In the genomic region with DNA sequence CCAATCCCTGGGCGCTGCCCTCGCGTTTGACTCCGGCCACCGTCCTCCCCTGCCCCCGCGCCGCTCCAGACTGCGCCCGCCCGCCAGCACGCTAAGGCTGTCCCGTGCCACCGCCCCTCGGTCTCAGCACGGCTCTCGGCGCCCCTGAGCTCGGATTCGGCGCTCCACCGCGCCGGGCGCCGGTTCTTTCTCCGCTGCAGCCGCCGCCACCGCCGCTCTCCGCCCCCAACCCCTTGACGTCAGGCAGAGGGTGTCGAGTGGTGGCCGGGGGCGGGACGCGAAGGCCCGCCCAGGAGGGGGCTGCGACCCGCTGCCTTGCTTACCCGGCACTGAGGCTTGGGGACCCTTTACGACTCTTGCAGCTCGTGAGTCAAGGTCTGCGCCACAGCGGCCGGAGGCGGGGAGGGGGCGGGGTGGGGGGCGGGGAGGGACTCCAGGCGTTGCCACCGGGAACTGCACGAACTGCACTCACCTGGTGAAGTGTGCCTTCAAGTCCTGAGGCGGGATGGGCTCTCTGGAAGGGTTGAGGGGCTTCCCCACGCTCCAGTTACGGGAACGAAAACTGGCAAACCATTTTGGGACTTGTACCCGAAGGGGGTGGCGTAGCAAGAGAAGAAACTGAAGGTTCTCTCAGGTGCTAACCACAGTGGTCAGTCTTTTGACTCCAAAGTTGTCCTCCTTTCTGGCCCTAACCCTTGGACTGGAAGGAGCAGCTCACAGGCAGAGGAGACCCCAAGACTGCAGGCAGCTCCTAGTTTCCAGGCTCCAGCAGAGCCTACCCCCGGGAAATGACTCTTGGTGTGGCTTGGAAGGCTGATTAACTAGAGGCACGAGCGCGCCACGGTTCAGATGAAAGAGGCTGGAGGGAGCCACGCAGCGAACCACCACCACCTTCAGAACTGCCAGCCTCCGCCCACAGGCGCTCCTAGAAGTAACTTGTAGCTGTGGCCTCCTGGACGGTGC, we compare ENCODE assay signal across 8 mouse cellular contexts. TPM values are rescaled to one million over a fixed set of nuclear protein-coding genes. Genes with fewer than 3 reads are reported as not detected.
DNase-seq lines count a peak whose midpoint lies in the region; ATAC-seq and TF ChIP-seq lines count a peak whose summit lies in the region.

Gene Sema4c (minus strand): TSS at position 319 of the 963 bp plus-strand sequence.

- H3K9me3 ChIP-seq in heart, embryonic 16.5 days (replicated peaks; ENCODE audit: control insufficient read depth, low read length): no peaks in the 10 kb centered on the region
- H3K9me3 ChIP-seq in liver, postnatal 0 days (ENCODE audit: low read length): no peaks in the 10 kb centered on the region

- TF ChIP-seq CTCF in embryonic fibroblast, embryonic 13.5 days (IDR thresholded peaks at IDR 0.05; ENCODE audit: borderline replicate concordance, insufficient read depth, low read length): no peak
- TF ChIP-seq CTCF in liver, postnatal 0 days (IDR thresholded peaks at IDR 0.05; ENCODE audit: low read depth): no peak
- TF ChIP-seq CTCF in olfactory bulb, adult 2 months (IDR thresholded peaks at IDR 0.05; ENCODE audit: insufficient read depth, low read depth, low read length): no peak

- TF ChIP-seq POLR2A in embryonic fibroblast, embryonic 13.5 days (IDR thresholded peaks at IDR 0.05; ENCODE audit: low read depth, low read length): peak; percentile 61
- TF ChIP-seq POLR2A in olfactory bulb, adult 2 months (IDR thresholded peaks at IDR 0.05; ENCODE audit: insufficient read depth, low read depth, low read length): peak; percentile 61; the same call in 1 of the 2 replicates

- peak; percentile 59 for ATAC-seq in CD4-positive, CD25-positive, alpha-beta regulatory T cell, adult 4 months
- ATAC-seq in heart, embryonic 16.5 days (replicated peaks; ENCODE audit: extremely low read depth, insufficient read depth, low FRiP score): peak; percentile 45
- peak; percentile 5 for ATAC-seq in liver, postnatal 0 days

- no peaks in the 10 kb centered on the region for H3K27me3 ChIP-seq in heart, embryonic 16.5 days (ENCODE audit: control insufficient read depth, insufficient read depth, low read length)
- H3K27me3 ChIP-seq in liver, postnatal 0 days (ENCODE audit: insufficient read depth, low read length): peaks cover 37% of the 10 kb centered on the region

- peak within 1 kb of the TSS; percentile 98 for H3K9ac ChIP-seq in heart, embryonic 16.5 days (ENCODE audit: low read length)
- H3K9ac ChIP-seq in liver, postnatal 0 days (replicated peaks): peak within 1 kb of the TSS; percentile 80

- peak; percentile 79 for DNase-seq in adrenal gland, postnatal 25 days
- peak; percentile 88 to 93 for DNase-seq in kidney, postnatal 4 days
- peak; percentile 68 for DNase-seq in liver, postnatal 0 days
- DNase-seq in thymus, postnatal 36 days: peak; percentile 69 to 78

- 1% methylated on average over 69 of the region's 69 CpGs for WGBS in heart, embryonic 16.5 days
- 2% methylated on average over 62 of the region's 69 CpGs for WGBS in liver, postnatal 0 days (ENCODE audit: insufficient replicate concordance)
- WGBS in olfactory bulb, adult 2 months: 4% methylated on average over 69 of the region's 69 CpGs

- peak within 1 kb of the TSS; percentile 73 for H3K4me2 ChIP-seq in heart, embryonic 16.5 days (ENCODE audit: low read depth, low read length)
- peak within 1 kb of the TSS; percentile 84 for H3K4me2 ChIP-seq in liver, postnatal 0 days (ENCODE audit: low read depth, low read length)

- peaks cover 3% of the 10 kb centered on the region for H3K4me1 ChIP-seq in embryonic fibroblast, embryonic 13.5 days (ENCODE audit: control insufficient read depth, insufficient read depth, low read length)
- peaks cover 43% of the 10 kb centered on the region for H3K4me1 ChIP-seq in heart, embryonic 16.5 days (ENCODE audit: control insufficient read depth, insufficient read depth, low read length)
- H3K4me1 ChIP-seq in liver, postnatal 0 days (ENCODE audit: insufficient read depth): peaks cover 25% of the 10 kb centered on the region
- H3K4me1 ChIP-seq in olfactory bulb, adult 2 months (ENCODE audit: control insufficient read depth, insufficient read depth, low read length): peaks cover 24% of the 10 kb centered on the region

- H3K27ac ChIP-seq in embryonic fibroblast, embryonic 13.5 days (ENCODE audit: insufficient read depth, low read length): peak within 1 kb of the TSS; percentile 76
- peak within 1 kb of the TSS; percentile 98 for H3K27ac ChIP-seq in heart, embryonic 16.5 days (ENCODE audit: low read length)
- peak within 1 kb of the TSS; percentile 94 for H3K27ac ChIP-seq in liver, postnatal 0 days (ENCODE audit: low read depth)
- peak within 1 kb of the TSS; percentile 86 for H3K27ac ChIP-seq in olfactory bulb, adult 2 months (ENCODE audit: insufficient read depth, low read depth, low read length)

- peaks cover 9% of the 10 kb centered on the region for H3K36me3 ChIP-seq in heart, embryonic 16.5 days (ENCODE audit: control insufficient read depth, insufficient read depth)
- H3K36me3 ChIP-seq in liver, postnatal 0 days (replicated peaks; ENCODE audit: insufficient read depth, low read length): peaks cover 4% of the 10 kb centered on the region

- TF ChIP-seq EP300 in liver, postnatal 0 days (IDR thresholded peaks at IDR 0.05; ENCODE audit: low read depth): no peak

- peak within 1 kb of the TSS; percentile 61 for H3K4me3 ChIP-seq in embryonic fibroblast, embryonic 13.5 days (ENCODE audit: insufficient read depth, low read length)
- H3K4me3 ChIP-seq in heart, embryonic 16.5 days (ENCODE audit: low read length): peak within 1 kb of the TSS; percentile 90
- peak within 1 kb of the TSS; percentile 68 for H3K4me3 ChIP-seq in liver, postnatal 0 days (ENCODE audit: low read depth, low read length)
- peak within 1 kb of the TSS; percentile 83 for H3K4me3 ChIP-seq in olfactory bulb, adult 2 months (ENCODE audit: insufficient read depth, low read depth, low read length)

RNA-seq across cellular contexts. Expression of gene Sema4c, which starts in this region (rescaled TPM):
- polyA plus RNA-seq in CD4-positive, CD25-positive, alpha-beta regulatory T cell, adult 4 months (2017; shearing (Covaris generic)): under 1 TPM in 1 of 2 experiments, not detected in 1; 0.22 TPM
- 19.7 and 24.2 TPM in 2 replicates for total RNA-seq in adrenal gland, postnatal 25 days (2021)
- polyA plus RNA-seq in embryonic fibroblast, embryonic 13.5 days (2011; ENCODE audit: insufficient read length, low read depth, missing spikeins): 11.8 and 20.5 TPM in 2 replicates
- polyA plus RNA-seq in heart, embryonic 16.5 days (2015; fragmentation: Nextera tagmentation; extraction: Ambion mirVana): 7.8 and 8.8 TPM in 2 replicates
- polyA plus RNA-seq in liver, postnatal 0 days (2015; fragmentation: Nextera tagmentation; extraction: Ambion mirVana): 2.0 TPM in 2 replicates
- not detected in 2 replicates for polyA plus RNA-seq in olfactory bulb, adult 2 months (2012; ENCODE audit: insufficient read depth, insufficient read length, low replicate concordance, missing spikeins)

Comparison
In these comparisons a context has a peak if more than half of its experiments do, and no peak if none do; other contexts are left out.
1. Peak in every context shown above with its lines: DNase-seq, ATAC-seq, H3K4me3 ChIP-seq and H3K27ac ChIP-seq.
2. Peak in ATAC-seq in CD4-positive, CD25-positive, alpha-beta regulatory T cell, adult 4 months; RNA of the gene not detected or under 1 TPM.
3. ATAC-seq: peak in every context shown above with its lines; median percentile 59 in CD4-positive, CD25-positive, alpha-beta regulatory T cell, adult 4 months; 45 in heart, embryonic 16.5 days; 5 in liver, postnatal 0 days.